Mouse (Mus musculus) G1E (cell line): Measurements from ENCODE around the gene Mmp21. TPM values are rescaled to one million over a fixed set of nuclear protein-coding genes. Genes with fewer than 3 reads are reported as not detected.

ENCODE experiments used
- ATAC-seq: 2 replicates; pipeline ENCODE4 v1.8.0; 2016; ENCODE audit warnings: mild to moderate bottlenecking; ENCODE audit not compliant: insufficient number of reproducible peaks, poor library complexity, low FRiP score, severe bottlenecking; ENCODE audit errors: extremely low read depth
- DNase-seq: peaks from one replicate; pipeline ENCODE4 v3.0.0; 2012; ENCODE audit warnings: low spot score
- H3K27me3 ChIP-seq: 2 replicates; pipeline ENCODE4 v1.6.1; 2012; ENCODE audit warnings: mild to moderate bottlenecking, low read length, inconsistent platforms; ENCODE audit not compliant: insufficient read depth
- H3K36me3 ChIP-seq: replicated peaks from 2 replicates; pipeline ENCODE3; 2012; ENCODE audit warnings: mild to moderate bottlenecking, inconsistent platforms
- H3K4me1 ChIP-seq: 2 replicates; pipeline ENCODE4 v1.6.1; 2012; ENCODE audit warnings: low read depth, low read length, inconsistent platforms, mixed read lengths; ENCODE audit not compliant: insufficient read depth
- H3K4me3 ChIP-seq: 2 replicates; pipeline ENCODE4 v1.5.1; 2012; ENCODE audit warnings: low read depth, mild to moderate bottlenecking, inconsistent platforms, low read length, moderate library complexity, mixed read lengths
- H3K9me3 ChIP-seq: replicated peaks from 2 replicates; pipeline ENCODE4 v1.6.1; 2012; ENCODE audit warnings: inconsistent platforms
- CTCF ChIP-seq: IDR thresholded peaks from 2 replicates; pipeline ENCODE4 v1.5.1; 2012; ENCODE audit warnings: low read depth, low read length, inconsistent platforms, mixed read lengths
- GATA1 ChIP-seq: IDR thresholded peaks from 2 replicates; pipeline ENCODE4 v1.6.1; 2012; ENCODE audit warnings: borderline replicate concordance, low read length, inconsistent platforms, mixed read lengths
- GATA2 ChIP-seq: IDR thresholded peaks from 2 replicates; pipeline ENCODE4 v1.6.1; 2012; ENCODE audit warnings: low read depth, low read length, inconsistent platforms, borderline replicate concordance
- POLR2AphosphoS5 ChIP-seq: IDR thresholded peaks from 2 replicates; pipeline ENCODE4 v1.6.1; 2012; ENCODE audit warnings: low read depth, low read length, inconsistent platforms; ENCODE audit not compliant: insufficient replicate concordance
- TAL1 ChIP-seq: conservative IDR thresholded peaks from 2 replicates; pipeline ENCODE4 v1.6.1; 2012; ENCODE audit warnings: low read depth, low read length, inconsistent platforms, mixed read lengths
- polyA plus RNA-seq: library from polyadenylated mRNA; stranded (reverse); fragments of >175 nt; gene quantifications from 2 replicates; pipeline ENCODE4 v1.2.3, GENCODE M21; 2012
- total RNA-seq, 2 experiments: library from RNA; stranded (forward) in 1 of 2; stranded (reverse) in 1 of 2; fragments of 200-1000 nt in 1 of 2; fragments of >200 nt in 1 of 2; fragmentation: Nextera tagmentation in 1 of 2; gene quantifications; 2 replicates each; pipeline ENCODE4 v1.2.3; 2014 to 2017

The Mmp21 gene
- total and polyA plus RNA-seq, 3 experiments, result not detected

DNA sequence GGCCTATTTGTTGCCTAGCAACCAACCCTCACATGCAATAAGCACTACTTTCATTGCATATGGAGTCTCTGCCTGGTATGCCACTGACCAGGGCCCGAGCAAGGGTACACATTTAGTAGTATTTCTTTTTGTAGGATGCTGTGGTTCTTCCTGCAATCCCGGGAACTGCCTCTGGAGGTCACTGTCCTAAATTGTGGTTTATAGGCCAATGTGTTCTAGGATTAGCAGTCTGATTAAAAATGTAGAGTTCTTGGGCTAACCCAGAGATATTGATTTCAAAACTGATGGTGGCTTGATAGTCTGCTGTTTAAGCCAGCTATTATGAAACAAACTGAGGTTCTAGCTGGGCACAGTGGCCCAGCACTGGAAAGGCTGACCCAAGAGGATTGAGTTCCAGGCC lies 47.4 kb downstream of the Mmp21 start:
- H3K9me3 ChIP-seq, result no peaks in the 10 kb centered on the region
- H3K36me3 ChIP-seq, result no peaks in the 10 kb centered on the region
- peaks cover 5% of the 10 kb centered on the region for H3K27me3 ChIP-seq
- H3K4me3 ChIP-seq, result no peak overlapping the region
- ATAC-seq (no peak), DNase-seq (peak; percentile 29)
- TF ChIP-seq CTCF, result peak; percentile 55
- no peak for TF ChIP-seq POLR2AphosphoS5
- peaks cover 3% of the 10 kb centered on the region for H3K4me1 ChIP-seq

DNA sequence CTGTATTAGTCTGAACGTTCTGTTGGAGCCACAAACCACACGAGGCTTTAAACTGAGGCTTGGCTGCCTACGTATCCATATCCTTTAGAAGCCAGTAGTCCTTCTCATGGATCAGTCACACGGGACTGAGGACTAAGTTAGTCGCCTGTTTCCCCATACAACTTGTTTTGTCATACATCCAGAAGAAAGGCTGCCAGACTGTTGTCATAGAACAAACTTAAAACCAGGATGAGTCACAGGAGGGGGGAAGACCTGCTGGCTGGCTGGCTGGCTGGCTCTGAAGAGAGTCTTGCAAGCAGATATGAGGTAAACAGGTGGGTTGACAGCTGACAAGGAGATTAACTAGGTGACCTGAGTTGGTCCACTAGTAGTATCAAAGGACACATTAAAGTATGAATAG lies 49.0 kb downstream of the Mmp21 start:
- no peaks in the 10 kb centered on the region for H3K4me1 ChIP-seq
- TF ChIP-seq TAL1 (no peak), GATA1 (no peak), GATA2 (no peak), CTCF (no peak), POLR2AphosphoS5 (no peak)
- H3K9me3 ChIP-seq, result no peaks in the 10 kb centered on the region
- no peaks in the 10 kb centered on the region for H3K36me3 ChIP-seq
- ATAC-seq, result no peak
- no peak overlapping the region for H3K4me3 ChIP-seq
- no peak for DNase-seq
- peaks cover 5% of the 10 kb centered on the region for H3K27me3 ChIP-seq

DNA sequence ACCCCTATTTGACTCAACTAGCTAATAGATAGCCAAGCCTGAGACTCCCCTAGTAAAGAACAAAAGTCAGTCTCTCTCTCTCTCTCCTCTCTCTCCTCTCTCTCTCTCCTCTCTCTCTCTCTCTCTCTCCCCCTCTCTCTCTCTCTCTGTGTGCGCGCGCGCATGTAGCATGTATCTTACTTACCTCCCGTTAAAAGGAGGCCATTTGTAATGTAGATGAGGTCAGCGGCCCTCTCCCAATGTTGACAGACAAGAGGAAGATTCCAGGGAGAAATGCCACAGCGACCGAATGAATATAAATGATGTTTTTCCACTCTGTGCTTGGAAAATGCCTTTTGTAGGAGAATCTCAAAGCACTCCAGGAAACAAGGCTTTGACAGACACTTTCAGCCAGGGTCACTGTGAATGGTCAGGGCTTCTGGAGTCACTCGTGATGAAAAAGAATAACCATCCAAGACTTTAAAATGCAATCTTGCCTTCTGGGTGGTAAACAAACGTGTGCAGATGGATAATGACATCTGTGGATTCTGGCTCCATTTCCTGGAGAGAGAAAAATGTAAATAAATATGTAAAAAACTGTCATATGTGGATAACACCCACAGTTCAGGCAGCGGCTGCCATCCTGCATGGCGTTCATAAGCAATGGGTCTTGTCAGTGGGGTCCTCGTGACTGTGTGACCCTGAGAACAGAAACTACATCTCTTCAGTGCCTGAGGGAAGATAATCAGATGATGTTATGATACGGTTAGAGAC lies 52.5 kb downstream of the Mmp21 start:
- no peaks in the 10 kb centered on the region for H3K9me3 ChIP-seq
- ATAC-seq, result no peak
- H3K4me3 ChIP-seq, result no peak overlapping the region
- DNase-seq, result no peak
- H3K27me3 ChIP-seq, result peaks cover 13% of the 10 kb centered on the region
- H3K36me3 ChIP-seq, result no peaks in the 10 kb centered on the region
- no peaks in the 10 kb centered on the region for H3K4me1 ChIP-seq
- TF ChIP-seq GATA1 (no peak), CTCF (no peak), TAL1 (no peak), GATA2 (no peak), POLR2AphosphoS5 (no peak)

Other genes starting within 250 kb of the Mmp21 start
- gene Tex36, start 77.9 kb downstream of the Mmp21 start, total RNA-seq (2014; fragmentation: Nextera tagmentation), result not detected in 2 replicates
- not detected in 2 replicates for gene Tex36, start 77.9 kb downstream of the Mmp21 start, total RNA-seq (2017)
- gene Tex36, start 77.9 kb downstream of the Mmp21 start, polyA plus RNA-seq, result not detected in 2 replicates
- gene Edrf1, start 42.5 kb downstream of the Mmp21 start, total RNA-seq (2014; fragmentation: Nextera tagmentation), result 21.5 and 61.4 TPM in 2 replicates
- 31.1 and 36.3 TPM in 2 replicates for gene Edrf1, start 42.5 kb downstream of the Mmp21 start, total RNA-seq (2017)
- 5.5 and 6.2 TPM in 2 replicates for gene Edrf1, start 42.5 kb downstream of the Mmp21 start, polyA plus RNA-seq
- gene Bccip, start 29.3 kb upstream of the Mmp21 start, total RNA-seq (2014; fragmentation: Nextera tagmentation), result 60.0 and 61.6 TPM in 2 replicates
- 92.2 and 103 TPM in 2 replicates for gene Bccip, start 29.3 kb upstream of the Mmp21 start, total RNA-seq (2017)
- gene Bccip, start 29.3 kb upstream of the Mmp21 start, polyA plus RNA-seq, result 117 and 130 TPM in 2 replicates
- gene Uros, start 30.0 kb upstream of the Mmp21 start, total RNA-seq (2014; fragmentation: Nextera tagmentation), result 18.3 and 33.8 TPM in 2 replicates
- gene Uros, start 30.0 kb upstream of the Mmp21 start, total RNA-seq (2017), result 25.7 and 26.7 TPM in 2 replicates
- 1.8 and 2.9 TPM in 2 replicates for gene Uros, start 30.0 kb upstream of the Mmp21 start, polyA plus RNA-seq
- not detected in 2 replicates for gene Fank1, start 96.8 kb upstream of the Mmp21 start, total RNA-seq (2014; fragmentation: Nextera tagmentation)
- gene Fank1, start 96.8 kb upstream of the Mmp21 start, total RNA-seq (2017), result 0.12 TPM in 1 of 2 replicates, not detected in the other
- gene Fank1, start 96.8 kb upstream of the Mmp21 start, polyA plus RNA-seq, result not detected in 2 replicates
- gene Dhx32, start 102.7 kb upstream of the Mmp21 start, total RNA-seq (2014; fragmentation: Nextera tagmentation), result 15.4 and 16.4 TPM in 2 replicates
- gene Dhx32, start 102.7 kb upstream of the Mmp21 start, total RNA-seq (2017), result 20.7 and 22.8 TPM in 2 replicates
- gene Dhx32, start 102.7 kb upstream of the Mmp21 start, polyA plus RNA-seq, result 5.5 and 12.8 TPM in 2 replicates